Mouse (Mus musculus) limb, embryonic 14.5 days (tissue): ENCODE results near the gene Mov10. TPM values are rescaled to one million over a fixed set of nuclear protein-coding genes. Genes with fewer than 3 reads are reported as not detected.

ENCODE experiments used
- ATAC-seq: fragments of 200-750 bp; cut with Nextera tagmentation; 2 replicates; pipeline ENCODE4 v1.8.0; 2017; ENCODE audit warnings: low read depth, moderate number of reproducible peaks, moderate TSS enrichment; ENCODE audit not compliant: low FRiP score
- DNase-seq: peaks from one replicate; pipeline ENCODE4 v3.0.0-alpha.2; 2015; ENCODE audit warnings: low spot score
- H3K27ac ChIP-seq: fragments of 300-500 bp; sonication (generic); replicated peaks from 2 replicates; pipeline ENCODE4 v1.5.1; 2014; ENCODE audit warnings: low read depth, mild to moderate bottlenecking, low read length, moderate library complexity, mixed read lengths
- H3K27me3 ChIP-seq: fragments of 300-500 bp; sonication (generic); 2 replicates; pipeline ENCODE4 v1.6.1; 2014; ENCODE audit warnings: low read length, mixed read lengths; ENCODE audit not compliant: control insufficient read depth, insufficient read depth
- H3K36me3 ChIP-seq: fragments of 300-500 bp; sonication (generic); 2 replicates; pipeline ENCODE4 v1.6.1; 2014; ENCODE audit warnings: mild to moderate bottlenecking, low read length, moderate library complexity, mixed read lengths; ENCODE audit not compliant: control insufficient read depth, insufficient read depth
- H3K4me1 ChIP-seq: fragments of 300-500 bp; sonication (generic); 2 replicates; pipeline ENCODE4 v1.6.1; 2014; ENCODE audit warnings: antibody characterized with exemption, low read length, mixed read lengths; ENCODE audit not compliant: control insufficient read depth, insufficient read depth
- H3K4me2 ChIP-seq: fragments of 300-500 bp; sonication (generic); replicated peaks from 2 replicates; pipeline ENCODE4 v1.6.1; 2014; ENCODE audit warnings: low read depth, mild to moderate bottlenecking, low read length, moderate library complexity; ENCODE audit not compliant: severe bottlenecking
- H3K4me3 ChIP-seq: fragments of 300-500 bp; sonication (generic); replicated peaks from 2 replicates; pipeline ENCODE4 v1.5.1; 2014; ENCODE audit warnings: low read length
- H3K9ac ChIP-seq: fragments of 300-500 bp; sonication (generic); 2 replicates; pipeline ENCODE4 v1.6.1; 2014; ENCODE audit warnings: mild to moderate bottlenecking, low read depth, low read length, moderate library complexity; ENCODE audit not compliant: severe bottlenecking
- H3K9me3 ChIP-seq: fragments of 300-500 bp; sonication (generic); 2 replicates; pipeline ENCODE4 v1.6.1; 2016; ENCODE audit warnings: low read length; ENCODE audit not compliant: control insufficient read depth
- POLR2A ChIP-seq: fragments of 200-500 bp; IDR thresholded peaks from 2 replicates; pipeline ENCODE4 v1.8.0; 2012; ENCODE audit warnings: inconsistent platforms, mild to moderate bottlenecking, moderate library complexity, borderline replicate concordance; ENCODE audit not compliant: insufficient read depth, insufficient read length; ENCODE audit errors: extremely low read depth
- WGBS: fragments of 180-500 bp; shearing (Covaris S2); extraction: QIAGEN DNeasy Blood & Tissue Kit; methylation state at CpG from one replicate; pipeline ENCODE4 v1.1.7; 2014; 5-methylcytosine and 5-hydroxymethylcytosine counted together
- polyA plus RNA-seq, 2 experiments: library from polyadenylated mRNA; depleted of rRNA in 1 of 2; stranded (reverse) in 1 of 2; unstranded in 1 of 2; fragments of >200 nt; fragmentation: Nextera tagmentation in 1 of 2; extraction: Ambion mirVana in 1 of 2; gene quantifications; 2 replicates each; pipeline versions ENCODE4 v1.2.1 to v1.2.3; 2012 to 2014

Mov10 gene
- polyA plus RNA-seq, 2 experiments: 32.7 to 41.6 TPM

- H3K4me1 ChIP-seq: peaks cover 45% of the 10 kb centered on the region
- no peaks in the 10 kb centered on the region for H3K9me3 ChIP-seq
- no peak overlapping the region for H3K27ac ChIP-seq
- 74% methylated on average over 15 of the region's 15 CpGs for WGBS
- no peak for TF ChIP-seq POLR2A
- H3K4me2 ChIP-seq: no peak overlapping the region
- H3K27me3 ChIP-seq: no peaks in the 10 kb centered on the region
- no peak overlapping the region for H3K9ac ChIP-seq
- H3K36me3 ChIP-seq: peaks cover 88% of the 10 kb centered on the region
- H3K4me3 ChIP-seq: no peak overlapping the region
- DNase-seq (no peak), ATAC-seq (no peak)
Observed at GRCm38 (mm10) chr3:104796430-104797082, 21.8 kb downstream of the Mov10 start.

GRCm38 (mm10) chr3:104795661-104796340 is 22.6 kb downstream of the Mov10 start:
- no peak overlapping the region for H3K4me2 ChIP-seq
- WGBS: 69% methylated on average over 15 of the region's 15 CpGs
- H3K9me3 ChIP-seq: no peaks in the 10 kb centered on the region
- peaks cover 84% of the 10 kb centered on the region for H3K36me3 ChIP-seq
- ATAC-seq (no peak), DNase-seq (no peak)
- peaks cover 52% of the 10 kb centered on the region for H3K4me1 ChIP-seq
- TF ChIP-seq POLR2A: no peak
- H3K27ac ChIP-seq: 0 out of 2 replicates have a peak overlapping the region, but pooled peaks have one; percentile 26
- no peak overlapping the region for H3K4me3 ChIP-seq
- no peaks in the 10 kb centered on the region for H3K27me3 ChIP-seq
- no peak overlapping the region for H3K9ac ChIP-seq

DNA sequence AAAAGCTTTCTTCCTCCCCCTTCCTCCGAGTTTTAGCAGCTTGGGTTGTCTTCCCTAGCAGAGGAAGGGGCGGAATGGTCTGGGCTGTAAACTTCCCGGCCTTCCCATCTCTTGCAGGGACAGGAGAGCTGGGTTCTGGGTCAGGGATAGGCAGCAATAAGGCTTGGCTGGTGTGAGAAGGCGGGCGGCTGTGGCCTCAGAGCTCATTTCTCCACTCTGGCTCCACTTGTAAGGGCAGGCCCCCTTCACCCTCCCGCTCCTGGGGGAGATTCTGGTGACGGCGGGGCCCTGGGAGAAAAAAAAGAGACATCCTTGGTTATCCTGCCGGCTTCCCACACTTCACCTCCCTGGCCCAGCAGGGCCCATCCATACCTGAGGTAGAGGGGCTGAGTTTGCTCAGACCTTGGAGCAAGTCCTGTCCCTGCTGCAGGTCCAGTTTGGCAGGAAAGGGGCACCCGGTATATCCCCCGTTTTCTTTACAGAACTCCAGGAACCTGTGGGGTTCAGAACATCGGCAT is 23.4 kb downstream of the Mov10 start:
- no peak overlapping the region for H3K9ac ChIP-seq
- DNase-seq: no peak
- H3K27me3 ChIP-seq: no peaks in the 10 kb centered on the region
- H3K4me3 ChIP-seq: no peak overlapping the region
- no peak for ATAC-seq
- H3K9me3 ChIP-seq: no peaks in the 10 kb centered on the region
- 49% methylated on average over 12 of the region's 12 CpGs for WGBS
- no peak for TF ChIP-seq POLR2A
- peaks cover 57% of the 10 kb centered on the region for H3K4me1 ChIP-seq
- H3K36me3 ChIP-seq: peaks cover 77% of the 10 kb centered on the region
- H3K27ac ChIP-seq: peak overlapping the region; percentile 3; the same call in 1 of the 2 replicates
- H3K4me2 ChIP-seq: no peak overlapping the region

- DNase-seq (peak; percentile 97), ATAC-seq (peak; percentile 86)
- H3K9me3 ChIP-seq: no peaks in the 10 kb centered on the region
- no peaks in the 10 kb centered on the region for H3K27me3 ChIP-seq
- H3K27ac ChIP-seq: peak overlapping the region; percentile 78
- H3K36me3 ChIP-seq: peaks cover 68% of the 10 kb centered on the region
- peaks cover 57% of the 10 kb centered on the region for H3K4me1 ChIP-seq
- H3K9ac ChIP-seq: no peak overlapping the region
- no peak for TF ChIP-seq POLR2A
- H3K4me2 ChIP-seq: peak overlapping the region; percentile 15; the same call in 1 of the 2 replicates
- H3K4me3 ChIP-seq: no peak overlapping the region
- 58% methylated on average over 20 of the region's 20 CpGs for WGBS
Observed at GRCm38 (mm10) chr3:104793871-104794828, 24.2 kb downstream of the Mov10 start.
